Mouse (Mus musculus): ENCODE measurements around the gene Rbm24.

Rbm24 gene

DNA sequence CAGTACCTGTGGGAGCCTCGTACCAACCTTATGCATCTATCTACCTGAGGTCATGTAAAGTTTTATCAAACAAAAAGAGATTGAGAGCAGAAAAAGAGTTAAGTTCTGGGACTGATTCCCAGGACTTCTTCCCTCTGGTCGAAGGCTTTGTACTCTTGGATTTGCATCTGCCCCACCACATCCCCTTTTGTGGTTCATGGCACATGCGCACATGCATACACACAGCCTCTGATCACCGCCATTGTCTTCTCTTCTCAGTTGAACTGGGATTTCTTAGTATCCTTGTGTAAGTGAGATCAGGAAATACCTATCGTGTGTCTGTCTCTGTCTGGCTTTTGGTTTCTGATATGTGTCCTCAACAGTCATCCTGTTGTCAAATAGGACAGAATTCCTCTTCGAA lies 20.7 kb downstream of the Rbm24 start:
- DNase-seq (ENCODE audit: low read depth, low spot score) = no peak

DNA sequence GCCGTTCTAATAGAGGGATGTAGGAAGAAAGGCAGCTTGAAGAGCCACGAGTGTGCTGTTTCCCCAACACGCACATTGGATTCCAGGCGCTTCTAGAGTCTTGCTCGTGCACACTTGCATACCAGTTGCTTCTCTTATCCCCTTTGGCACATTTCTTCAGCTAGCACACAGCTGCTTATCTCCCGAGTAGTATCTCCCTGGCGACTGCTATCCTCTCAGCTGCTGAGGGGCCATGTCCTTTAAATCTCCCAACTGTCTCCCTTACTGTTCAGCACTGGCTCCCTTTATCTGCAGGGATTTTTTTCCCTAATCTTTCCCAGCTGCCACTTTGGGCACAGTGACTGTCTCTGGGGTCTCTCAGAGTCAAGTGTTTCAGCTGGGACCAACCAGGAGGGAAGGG lies 25.8 kb downstream of the Rbm24 start:
- no peak for DNase-seq (ENCODE audit: low read depth, low spot score)

DNA sequence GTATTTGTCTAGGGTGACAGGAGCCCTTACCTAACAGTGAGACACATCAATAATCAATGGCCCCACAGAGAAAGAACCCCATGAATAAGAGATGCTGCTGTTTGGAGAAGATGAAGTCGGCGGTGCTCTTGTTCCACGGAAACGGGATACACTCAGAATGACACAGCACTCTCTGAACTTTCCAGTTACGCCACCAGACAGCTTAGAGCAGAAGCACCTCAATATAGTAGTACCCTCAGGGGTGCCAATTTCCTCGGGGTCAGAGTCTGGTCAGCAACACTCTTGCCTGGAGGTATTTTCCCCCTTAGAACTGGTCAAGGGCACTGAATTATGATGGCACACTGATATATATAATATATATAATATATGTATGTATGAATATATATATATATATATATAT lies 27.8 kb downstream of the Rbm24 start:
- no peak for DNase-seq (ENCODE audit: low read depth, low spot score)

DNA sequence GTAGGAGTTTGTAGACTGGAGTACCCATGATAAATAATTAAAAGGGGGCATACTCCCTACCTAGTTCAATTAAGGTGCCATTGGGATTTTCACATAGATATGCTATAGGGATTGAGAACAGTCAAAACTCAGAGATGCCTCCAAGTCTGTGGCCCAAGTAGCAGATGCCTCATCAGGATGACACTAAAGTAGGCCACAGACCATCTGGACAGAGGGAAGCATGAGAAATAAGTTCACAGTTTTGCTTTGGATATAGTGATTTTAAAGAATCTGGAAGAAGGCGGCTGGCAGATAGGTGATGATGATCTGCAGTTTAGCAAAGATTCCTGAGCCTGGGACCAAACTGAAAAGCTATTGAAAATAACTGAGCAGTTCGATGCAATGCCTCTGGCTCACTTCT lies 30.0 kb downstream of the Rbm24 start:
- no peak for DNase-seq (ENCODE audit: low read depth, low spot score)

DNA sequence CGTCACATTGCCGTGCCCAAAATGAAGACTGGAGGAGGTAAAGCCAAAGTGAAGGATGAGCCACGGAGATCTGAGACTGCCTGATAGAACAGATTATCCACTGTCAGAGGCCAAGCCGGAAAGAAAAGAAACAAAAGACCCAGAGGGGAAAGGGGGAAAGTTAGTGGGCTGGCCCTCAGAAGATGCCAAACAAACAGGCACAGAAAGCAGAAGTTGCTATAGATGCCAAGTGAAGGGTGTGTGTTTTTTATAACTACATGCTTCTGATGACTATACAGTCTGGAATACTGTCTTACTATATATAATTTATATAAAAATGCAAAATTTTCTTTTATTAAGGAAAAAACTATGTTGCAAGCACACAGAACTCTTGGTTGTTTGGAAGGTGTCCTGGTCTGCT lies 31.7 kb downstream of the Rbm24 start:
- no peak for DNase-seq (ENCODE audit: low read depth, low spot score)

DNA sequence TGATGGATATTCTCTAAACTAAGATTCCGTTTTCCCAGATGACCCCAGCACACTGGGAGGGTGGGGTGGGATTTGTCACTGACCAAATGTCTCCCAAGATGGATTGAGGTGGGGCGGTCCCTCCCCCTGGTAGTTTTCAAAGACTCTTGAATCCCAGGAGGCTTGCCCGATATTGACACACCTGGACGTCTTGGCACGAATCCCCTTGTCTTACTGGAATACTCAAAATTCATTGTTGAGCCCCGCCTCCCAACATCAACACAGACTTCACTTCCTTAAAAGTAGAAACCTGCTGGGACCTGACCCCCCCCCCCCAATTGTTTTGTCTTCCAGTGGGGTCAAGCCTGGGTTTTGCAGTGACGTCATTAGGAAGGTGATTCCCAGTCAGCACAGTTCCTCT lies 32.4 kb downstream of the Rbm24 start:
- no peak for DNase-seq (ENCODE audit: low read depth, low spot score)

DNA sequence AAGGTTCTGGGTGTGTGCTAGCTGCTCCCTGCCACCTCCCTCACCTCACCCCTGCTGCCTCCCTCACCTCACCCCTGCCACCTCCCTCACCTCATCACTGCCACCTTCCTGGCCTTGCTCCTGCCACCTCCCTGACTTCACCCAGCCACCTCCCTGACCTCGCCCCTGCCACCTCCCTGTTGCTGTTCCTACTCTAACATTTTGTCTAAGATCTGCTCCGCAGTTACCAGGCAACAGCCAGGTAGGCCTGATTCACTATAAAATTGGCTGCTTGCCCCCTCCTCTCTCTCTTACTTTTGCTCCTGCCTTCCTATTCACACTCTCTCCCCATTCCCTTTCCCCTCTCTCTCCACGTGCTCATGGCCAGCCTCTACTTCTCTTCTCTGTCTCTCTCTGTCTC lies 33.3 kb downstream of the Rbm24 start:
- no peak for DNase-seq (ENCODE audit: low read depth, low spot score)

DNA sequence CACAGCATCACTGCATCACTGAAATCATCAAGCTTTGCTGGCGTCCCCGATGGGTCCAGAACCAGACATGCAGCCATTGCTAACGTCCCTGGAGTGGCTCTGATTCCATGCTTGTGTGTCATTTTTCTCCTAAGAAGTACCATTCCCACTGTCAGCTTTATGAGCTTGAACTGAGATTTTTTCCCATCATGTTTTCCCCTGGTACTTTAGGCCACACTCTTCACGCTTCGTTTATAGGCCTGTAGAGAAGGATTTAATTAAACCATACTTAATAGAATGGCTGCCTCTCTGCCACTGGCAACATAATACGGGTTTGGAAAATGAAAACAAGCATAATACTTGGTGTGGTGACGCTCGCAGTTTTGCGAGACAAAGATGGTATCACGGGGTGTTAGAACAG lies 41.3 kb downstream of the Rbm24 start:
- no peak for DNase-seq (ENCODE audit: low read depth, low spot score)

DNA sequence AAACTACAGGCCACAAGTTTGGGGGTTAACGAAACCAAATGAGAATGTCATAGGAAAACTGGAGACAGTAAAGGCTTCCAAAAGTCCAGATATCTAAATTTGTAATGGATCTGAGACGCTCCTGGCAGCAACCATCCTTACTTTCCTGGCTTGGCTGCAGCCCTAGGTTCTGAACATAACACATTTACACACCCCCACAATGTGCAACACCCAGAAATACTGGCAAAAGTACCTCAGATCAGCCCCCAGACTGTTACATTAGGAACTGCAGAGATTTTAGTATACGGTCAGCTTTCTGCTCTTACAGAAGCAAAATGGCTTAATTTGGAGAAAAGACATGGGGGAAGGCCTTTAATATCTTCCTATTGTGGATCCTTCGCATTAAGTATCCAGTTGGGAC lies 44.0 kb downstream of the Rbm24 start:
- DNase-seq (ENCODE audit: low read depth, low spot score) = no peak

DNA sequence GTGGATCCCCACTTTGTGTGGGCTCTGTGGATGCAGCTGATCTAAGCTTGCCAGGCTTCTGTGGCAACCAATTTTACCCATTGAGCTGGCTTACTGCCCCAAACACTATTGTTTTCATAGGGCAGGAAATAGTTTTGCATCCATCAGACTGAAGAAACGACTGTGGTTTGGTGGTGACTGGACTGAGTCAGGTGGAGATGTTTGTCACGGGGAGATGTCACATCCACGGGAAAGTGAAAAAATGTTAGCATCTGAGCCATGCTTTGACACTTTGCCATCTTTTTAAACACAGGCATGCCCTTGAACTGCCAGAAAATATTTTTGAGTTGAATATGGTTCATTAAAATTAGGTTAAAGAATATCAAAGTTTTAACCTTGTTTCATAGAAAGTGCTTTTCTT lies 45.5 kb downstream of the Rbm24 start:
- no peak for DNase-seq (ENCODE audit: low read depth, low spot score)

DNA sequence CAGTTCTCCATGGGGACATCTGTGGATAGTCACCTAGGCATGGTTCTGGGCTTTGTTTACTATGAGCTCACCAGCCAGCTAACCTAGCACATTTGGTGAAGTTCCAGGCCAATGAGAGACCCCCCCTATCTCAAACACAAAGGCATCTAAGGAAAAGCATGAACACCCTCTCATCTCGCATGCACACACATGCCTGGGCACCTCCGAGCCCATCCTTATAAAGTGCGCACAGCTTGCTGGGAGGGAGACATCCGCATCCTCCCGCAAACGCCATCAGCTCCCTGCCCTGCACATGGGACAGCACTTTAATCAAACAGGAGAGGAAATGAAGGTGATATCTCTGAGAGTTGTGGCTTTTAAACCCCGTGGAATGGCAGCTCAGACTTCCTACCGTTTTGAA lies 50.0 kb downstream of the Rbm24 start:
- DNase-seq (ENCODE audit: low read depth, low spot score) = no peak

DNA sequence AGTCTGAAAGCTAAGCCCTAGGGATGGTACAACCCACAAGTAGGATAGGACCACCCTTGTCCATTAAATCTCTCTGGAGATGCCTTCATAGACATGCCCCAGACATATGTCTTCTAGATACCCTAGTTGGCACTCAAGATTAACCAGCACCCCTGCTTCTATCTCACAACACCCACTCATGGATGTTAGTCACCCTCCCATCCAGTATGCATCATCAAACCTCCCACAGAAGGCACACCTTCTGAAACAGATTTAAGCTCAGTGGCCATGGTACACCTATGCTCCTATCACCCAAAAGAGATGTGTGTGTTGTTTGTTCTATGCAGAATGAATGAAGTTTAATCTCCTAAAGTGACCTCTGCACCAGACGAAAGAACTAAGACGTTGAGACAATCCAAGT lies 51.3 kb downstream of the Rbm24 start:
- DNase-seq (ENCODE audit: low read depth, low spot score) = no peak

Measured in embryo, embryonic 11.5 days (tissue).